Mouse (Mus musculus) Patski (cell line): ENCODE results near the gene C2cd5. TPM values are rescaled to one million over a fixed set of nuclear protein-coding genes. Genes with fewer than 3 reads are reported as not detected.
"Not testable (repeated sequence)": the region's sequence is repeated elsewhere in the genome, so short reads cannot be mapped to it uniquely, and the experiment has no call there.

Experiments
- ATAC-seq: fragments of 100-300 bp; one replicate; pipeline ENCODE4 v1.8.0; 2021
- CTCF ChIA-PET: fragments of 350-600 bp; sonication (Branson Sonifier 250); formaldehyde crosslinking; loops from one replicate; lab custom pipeline; 2022; ENCODE audit warnings: inconsistent platforms; lab: Charles Lee
- POLR2A ChIA-PET: fragments of 350-600 bp; sonication (Branson Sonifier 250); formaldehyde crosslinking; loops from one replicate; lab custom pipeline; 2022; ENCODE audit warnings: antibody characterized with exemption, inconsistent platforms; lab: Charles Lee
- DNase-seq: peaks from one replicate; pipeline ENCODE4 v3.0.0-alpha.2; 2011; ENCODE audit warnings: low read depth, low spot score
- H3K27me3 ChIP-seq: fragments of 371-371 bp; one replicate; pipeline ENCODE4 v1.5.1; 2021
- CTCF ChIP-seq: fragments of 100-300 bp; IDR thresholded peaks from one replicate; pipeline ENCODE4 v1.5.1; 2021
- in situ Hi-C: fragments of 300-500 bp; cut with MboI; formaldehyde crosslinking; loops from 3 replicates; pipeline ENCODE4 v1.11.1; 2018; ENCODE audit warnings: low pct_unique_long_range_greater_than_20kb, mixed read lengths
- polyA plus RNA-seq: library from polyadenylated mRNA; unstranded; gene quantifications from one replicate; pipeline ENCODE4 v1.2.3, GENCODE M21; 2021

The C2cd5 gene
- 18.7 TPM for polyA plus RNA-seq

DNA sequence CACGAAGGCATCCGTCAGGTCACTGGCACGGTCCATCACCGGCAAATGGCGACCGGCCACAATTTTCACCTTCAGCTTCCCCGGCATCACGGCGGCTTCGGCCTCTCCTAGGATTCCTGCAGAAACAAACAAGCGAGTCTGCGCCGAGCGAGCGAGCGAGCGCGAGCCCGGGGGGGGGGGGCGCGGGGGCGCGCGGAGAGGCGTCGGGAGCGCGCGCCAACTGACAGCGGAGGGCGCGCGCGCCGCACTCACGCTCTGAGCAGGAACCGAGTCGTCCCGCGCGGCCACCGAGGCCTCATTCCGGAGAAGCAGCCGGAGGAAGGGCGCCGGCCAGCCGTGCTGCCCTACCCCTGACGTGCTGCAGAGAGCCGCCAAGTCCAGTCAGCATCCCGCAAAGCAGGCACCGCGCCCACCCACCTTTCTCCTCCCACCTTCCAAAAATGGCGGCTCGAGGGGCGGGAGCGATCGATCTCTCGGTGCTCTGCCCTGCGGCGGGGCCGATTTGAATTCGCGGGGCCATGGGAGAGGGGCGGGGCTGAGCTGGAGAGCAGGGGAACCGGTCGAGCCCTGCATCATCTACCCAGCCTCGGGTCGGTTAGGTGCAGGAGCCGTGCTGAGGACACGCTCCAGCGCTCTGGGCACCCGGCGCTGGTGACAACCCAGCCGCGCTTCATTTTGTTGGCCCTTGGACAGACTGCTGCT lies at the start of gene C2cd5:
TSS of gene C2cd5 (minus strand) at position 461 of the 702 bp plus-strand sequence.
- TF ChIP-seq CTCF, result no peak
- POLR2A ChIA-PET, result interaction anchor here (1.5 kb wide), 2 partner anchors 34 to 67 kb away, joined by 3 to 7 read pairs; partner anchors contain the start of gene Etnk1
- CTCF ChIA-PET, result interaction anchor here (0.6 to 1.1 kb wide), 3 partner anchors 8 to 1957 kb away, joined by 3 read pairs; no protein-coding TSS in a partner anchor
- ATAC-seq (peak; percentile 85), DNase-seq (peak; percentile 65)
- in situ Hi-C loops, result loop anchor here (5.0 kb wide), 1 partner anchor 67 kb away; the partner anchor contains the start of gene Etnk1
- no peaks in the 10 kb centered on the region for H3K27me3 ChIP-seq

DNA sequence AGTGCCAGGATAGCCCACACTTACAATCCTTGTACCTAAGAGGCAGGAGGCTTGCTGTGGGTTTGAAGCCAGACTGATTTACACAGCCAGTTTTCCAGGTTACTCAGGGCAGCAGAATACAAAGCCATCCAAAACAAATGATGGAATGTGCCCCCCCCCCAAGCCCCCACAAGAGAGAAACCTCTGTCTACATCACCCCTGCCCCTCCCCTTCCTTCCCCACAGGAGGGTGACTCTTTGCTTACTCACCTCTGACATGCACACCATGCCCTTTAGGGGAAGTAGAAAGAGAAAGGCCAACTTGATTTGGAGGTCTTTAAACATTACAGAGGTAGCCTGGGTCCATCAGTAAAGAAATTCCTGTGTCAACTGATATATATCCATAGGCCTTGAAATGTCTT lies 48.9 kb upstream of the C2cd5 start:
- peak; percentile 4 for ATAC-seq

GRCm38 (mm10) chr6:143146756-143147155 lies 46.8 kb upstream of the C2cd5 start:
- no peak for DNase-seq
- no peak for ATAC-seq
- POLR2A ChIA-PET, result no interaction called here
- in situ Hi-C loops, result no loop called here
- CTCF ChIA-PET, result interaction anchor here (0.7 kb wide), 1 partner anchor 72 kb away, joined by 3 read pairs; no protein-coding TSS in a partner anchor
- no peak for TF ChIP-seq CTCF
- H3K27me3 ChIP-seq, result no peaks in the 10 kb centered on the region

More for the DNA sequence above, 48.9 kb upstream of the C2cd5 start:
- in situ Hi-C loops, result no loop called here
- no peak for TF ChIP-seq CTCF
- no peaks in the 10 kb centered on the region for H3K27me3 ChIP-seq
- ChIA-PET CTCF (no interaction called here), POLR2A (no interaction called here)
- DNase-seq, result no peak

GRCm38 (mm10) chr6:143145051-143145450 lies 45.1 kb upstream of the C2cd5 start:
- TF ChIP-seq CTCF, result no peak
- DNase-seq (no peak), ATAC-seq (peak; percentile 72)
- ChIA-PET CTCF (interaction anchor here (1.4 kb wide), 1 partner anchor 30 kb away, joined by 6 read pairs; no protein-coding TSS in a partner anchor), POLR2A (no interaction called here)
- in situ Hi-C loops, result no loop called here
- no peaks in the 10 kb centered on the region for H3K27me3 ChIP-seq

- ChIA-PET POLR2A (no interaction called here), CTCF (interaction anchor here (1.4 kb wide), 1 partner anchor 31 kb away, joined by 6 read pairs; no protein-coding TSS in a partner anchor)
- H3K27me3 ChIP-seq, result no peaks in the 10 kb centered on the region
- no peak for TF ChIP-seq CTCF
- in situ Hi-C loops, result no loop called here
- ATAC-seq (no peak), DNase-seq (no peak)
Observed at GRCm38 (mm10) chr6:143144556-143144955, 44.6 kb upstream of the C2cd5 start.

DNA sequence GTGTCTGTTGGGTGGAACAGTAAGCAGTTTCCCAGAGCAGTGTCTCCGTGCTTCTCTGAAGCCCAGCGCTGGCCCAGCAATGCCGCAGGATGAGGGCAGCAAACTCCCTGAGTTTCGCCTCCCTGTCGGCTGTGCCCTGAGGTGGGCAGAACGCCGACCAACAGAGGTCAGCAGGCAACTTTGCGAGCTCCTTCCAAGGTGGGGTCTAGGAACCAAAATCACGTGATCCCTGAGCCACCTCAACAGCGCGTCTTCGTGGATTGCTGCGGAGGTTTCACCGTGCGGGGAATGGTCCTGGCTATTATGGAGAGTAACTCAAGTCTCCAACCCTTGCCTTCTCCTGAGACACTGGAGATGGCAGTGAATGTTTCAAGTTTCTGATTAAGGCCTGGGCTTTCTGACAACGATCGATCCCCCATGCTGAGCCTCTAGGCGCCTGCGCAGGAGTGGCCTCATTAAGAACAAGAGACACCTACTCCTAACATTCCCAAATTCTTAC lies 43.9 kb upstream of the C2cd5 start:
- ATAC-seq, result no peak
- DNase-seq, result no peak
- in situ Hi-C loops, result no loop called here
- POLR2A ChIA-PET, result no interaction called here
- CTCF ChIA-PET, result no interaction called here
- no peak for TF ChIP-seq CTCF
- no peaks in the 10 kb centered on the region for H3K27me3 ChIP-seq

- no peak for ATAC-seq
- CTCF ChIA-PET, result no interaction called here
- in situ Hi-C loops, result no loop called here
- no peaks in the 10 kb centered on the region for H3K27me3 ChIP-seq
- no peak for TF ChIP-seq CTCF
- no peak for DNase-seq
- POLR2A ChIA-PET, result no interaction called here
Observed at GRCm38 (mm10) chr6:143143321-143143720, 43.4 kb upstream of the C2cd5 start.

DNA sequence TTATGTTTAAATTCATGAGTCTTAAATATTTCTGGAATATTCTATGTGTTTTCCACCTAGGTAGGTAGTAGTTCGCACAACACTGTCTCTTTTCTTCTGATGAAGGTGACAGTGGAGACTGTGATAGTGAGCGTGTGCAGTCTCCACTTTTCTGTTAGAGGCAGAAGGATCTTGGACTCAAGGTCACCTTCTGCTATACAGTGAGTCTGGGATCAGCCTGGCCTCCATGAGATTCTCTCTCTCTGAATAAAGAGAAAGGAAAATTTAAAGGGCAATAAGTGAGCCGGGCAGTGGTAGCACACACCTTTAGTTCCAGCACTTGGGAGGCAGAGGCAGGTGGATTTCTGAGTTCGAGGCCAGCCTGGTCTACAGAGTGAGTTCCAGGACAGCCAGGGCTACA lies 42.9 kb upstream of the C2cd5 start:
- TF ChIP-seq CTCF, result no peak
- ATAC-seq (no peak), DNase-seq (no peak)
- no peaks in the 10 kb centered on the region for H3K27me3 ChIP-seq
- ChIA-PET POLR2A (no interaction called here), CTCF (no interaction called here)
- in situ Hi-C loops, result no loop called here

GRCm38 (mm10) chr6:143141624-143142592 lies 42.0 kb upstream of the C2cd5 start:
- DNase-seq, ATAC-seq, H3K27me3 ChIP-seq, POLR2A ChIA-PET, in situ Hi-C loops, CTCF ChIA-PET: not testable (repeated sequence)

DNA sequence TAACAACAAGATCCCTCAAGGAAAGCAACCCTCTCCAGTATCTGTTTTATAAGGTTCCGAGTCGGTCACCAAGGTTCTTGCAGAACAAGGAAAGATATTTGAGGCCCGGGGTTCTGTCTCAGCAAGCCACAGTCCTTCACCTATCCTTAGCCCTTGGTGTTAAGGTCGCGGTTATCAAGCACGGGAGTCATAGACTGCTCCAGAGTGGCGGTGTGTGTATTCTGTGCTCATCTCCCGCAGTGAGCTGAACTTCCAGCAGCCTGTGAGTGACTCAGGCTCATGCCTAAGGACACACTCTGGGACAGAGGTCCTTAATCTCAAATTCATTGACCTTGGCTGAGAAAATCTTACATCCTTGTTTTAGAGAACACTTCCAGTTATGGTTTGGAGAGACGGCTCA lies 40.9 kb upstream of the C2cd5 start:
- POLR2A ChIA-PET, result no interaction called here
- in situ Hi-C loops, result no loop called here
- H3K27me3 ChIP-seq, result no peaks in the 10 kb centered on the region
- CTCF ChIA-PET, result no interaction called here
- ATAC-seq (no peak), DNase-seq (no peak)
- TF ChIP-seq CTCF, result no peak
